Mouse (Mus musculus) R1 (cell line): ENCODE measurements around the gene Mrps23.

Source experiments
- DNase-seq: peaks from one replicate; pipeline ENCODE4 v3.0.0-alpha.2; 2018; ENCODE audit warnings: low read depth, low spot score

Mrps23 gene

GRCm38 (mm10) chr11:88248636-88249035, 44.4 kb downstream of the Mrps23 start:
- DNase-seq: no peak

GRCm38 (mm10) chr11:88250568-88250967, 46.4 kb downstream of the Mrps23 start:
- no peak for DNase-seq

- no peak for DNase-seq
Measured at GRCm38 (mm10) chr11:88251295-88251694, 47.1 kb downstream of the Mrps23 start.

- DNase-seq: peak; percentile 71
Measured at GRCm38 (mm10) chr11:88251972-88252766, 48.0 kb downstream of the Mrps23 start.

- DNase-seq: no peak
Measured at GRCm38 (mm10) chr11:88252767-88253513, 48.8 kb downstream of the Mrps23 start.

GRCm38 (mm10) chr11:88253514-88254167, 49.5 kb downstream of the Mrps23 start:
- DNase-seq: peak; percentile 61

GRCm38 (mm10) chr11:88257700-88258099, 53.5 kb downstream of the Mrps23 start:
- DNase-seq: no peak

GRCm38 (mm10) chr11:88258212-88258611, 54.0 kb downstream of the Mrps23 start:
- peak; percentile 80 for DNase-seq

- DNase-seq: no peak
Measured at GRCm38 (mm10) chr11:88260463-88260862, 56.3 kb downstream of the Mrps23 start.
